Mouse (Mus musculus): ENCODE measurements around the gene Toporsl. TPM values are rescaled to one million over a fixed set of nuclear protein-coding genes. Genes with fewer than 3 reads are reported as not detected.

Gene Toporsl
- polyA plus RNA-seq, 1 experiment: not detected

- Histone ChIP-seq H3K4me3 (replicated peaks; ENCODE audit: insufficient read depth, low read depth, low read length) (no peak overlapping the region), H3K27me3 (ENCODE audit: control insufficient read depth, insufficient read depth, low read length) (no peaks in the 10 kb centered on the region), H3K27ac (ENCODE audit: insufficient read depth, low read length) (no peak overlapping the region), H3K4me1 (ENCODE audit: control insufficient read depth, insufficient read depth, low read length) (no peaks in the 10 kb centered on the region)
- 71% methylated on average over 3 of the region's 3 CpGs for WGBS
- DNase-seq: no peak
- no peak for TF ChIP-seq CTCF (IDR thresholded peaks at IDR 0.05; ENCODE audit: borderline replicate concordance, insufficient read depth, low read depth, low read length)
- no peak for TF ChIP-seq POLR2A (IDR thresholded peaks at IDR 0.05; ENCODE audit: borderline replicate concordance, insufficient read depth, low read length)
Observed at GRCm38 (mm10) chr4:52606923-52607322, 10.8 kb downstream of the Toporsl start.

- 13% methylated on average over 6 of the region's 6 CpGs for WGBS
- no peaks in the 10 kb centered on the region for H3K4me1 ChIP-seq (ENCODE audit: control insufficient read depth, insufficient read depth, low read length)
- no peak overlapping the region for H3K27ac ChIP-seq (ENCODE audit: insufficient read depth, low read length)
- TF ChIP-seq CTCF (IDR thresholded peaks at IDR 0.05; ENCODE audit: borderline replicate concordance, insufficient read depth, low read depth, low read length) (no peak), POLR2A (IDR thresholded peaks at IDR 0.05; ENCODE audit: borderline replicate concordance, insufficient read depth, low read length) (no peak)
- H3K27me3 ChIP-seq (ENCODE audit: control insufficient read depth, insufficient read depth, low read length): no peaks in the 10 kb centered on the region
- no peak overlapping the region for H3K4me3 ChIP-seq (replicated peaks; ENCODE audit: insufficient read depth, low read depth, low read length)
- no peak for DNase-seq
Observed at GRCm38 (mm10) chr4:52634986-52635385, 38.9 kb downstream of the Toporsl start.

DNA sequence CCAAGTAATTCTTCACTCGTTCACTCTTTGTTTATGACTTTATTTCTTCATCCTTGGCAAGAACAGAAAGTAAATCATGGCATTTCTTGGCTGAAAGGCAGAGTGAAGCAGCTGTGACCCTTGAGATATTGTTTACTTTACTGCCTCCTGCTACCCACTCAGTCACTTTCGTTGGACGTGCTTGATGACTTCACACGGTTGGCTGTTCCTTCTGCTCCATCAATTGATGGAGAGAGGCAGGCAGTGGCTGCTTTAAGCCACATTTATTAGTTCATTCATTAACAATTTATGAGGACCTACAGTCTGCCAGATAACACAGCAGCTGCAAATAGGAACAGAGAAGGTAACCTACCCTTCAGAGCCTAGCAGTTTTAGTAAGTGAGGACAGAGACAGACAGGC is 51.7 kb downstream of the Toporsl start:
- no peak for DNase-seq
- WGBS: 14% methylated on average over 4 of the region's 4 CpGs
- Histone ChIP-seq H3K4me1 (ENCODE audit: control insufficient read depth, insufficient read depth, low read length) (no peaks in the 10 kb centered on the region), H3K4me3 (replicated peaks; ENCODE audit: insufficient read depth, low read depth, low read length) (no peak overlapping the region), H3K27me3 (ENCODE audit: control insufficient read depth, insufficient read depth, low read length) (no peaks in the 10 kb centered on the region), H3K27ac (ENCODE audit: insufficient read depth, low read length) (no peak overlapping the region)
- TF ChIP-seq POLR2A (IDR thresholded peaks at IDR 0.05; ENCODE audit: borderline replicate concordance, insufficient read depth, low read length) (no peak), CTCF (IDR thresholded peaks at IDR 0.05; ENCODE audit: borderline replicate concordance, insufficient read depth, low read depth, low read length) (no peak)

DNA sequence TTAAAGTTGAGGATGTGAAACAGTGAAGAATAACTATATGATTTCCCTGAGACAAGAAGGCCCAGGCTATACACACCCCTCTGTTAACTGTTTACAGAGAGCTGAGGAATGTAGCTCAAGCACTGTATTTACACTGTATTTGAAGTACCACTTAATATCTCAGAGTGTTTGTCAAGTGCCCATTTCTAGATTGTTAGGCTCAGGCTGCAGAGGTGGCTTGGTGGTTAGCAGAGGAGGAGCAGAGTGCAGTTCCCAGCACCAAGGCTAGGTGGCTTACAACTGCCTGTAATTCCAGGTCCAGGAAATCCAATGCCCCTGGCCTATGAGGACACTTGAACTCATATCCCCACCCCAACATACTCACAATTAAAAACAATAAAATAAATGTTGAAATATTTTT is 63.6 kb downstream of the Toporsl start:
- DNase-seq: no peak
- Histone ChIP-seq H3K4me3 (replicated peaks; ENCODE audit: insufficient read depth, low read depth, low read length) (no peak overlapping the region), H3K27ac (ENCODE audit: insufficient read depth, low read length) (no peak overlapping the region), H3K27me3 (ENCODE audit: control insufficient read depth, insufficient read depth, low read length) (no peaks in the 10 kb centered on the region), H3K4me1 (ENCODE audit: control insufficient read depth, insufficient read depth, low read length) (no peaks in the 10 kb centered on the region)
- no peak for TF ChIP-seq CTCF (IDR thresholded peaks at IDR 0.05; ENCODE audit: borderline replicate concordance, insufficient read depth, low read depth, low read length)
- no peak for TF ChIP-seq POLR2A (IDR thresholded peaks at IDR 0.05; ENCODE audit: borderline replicate concordance, insufficient read depth, low read length)

DNA sequence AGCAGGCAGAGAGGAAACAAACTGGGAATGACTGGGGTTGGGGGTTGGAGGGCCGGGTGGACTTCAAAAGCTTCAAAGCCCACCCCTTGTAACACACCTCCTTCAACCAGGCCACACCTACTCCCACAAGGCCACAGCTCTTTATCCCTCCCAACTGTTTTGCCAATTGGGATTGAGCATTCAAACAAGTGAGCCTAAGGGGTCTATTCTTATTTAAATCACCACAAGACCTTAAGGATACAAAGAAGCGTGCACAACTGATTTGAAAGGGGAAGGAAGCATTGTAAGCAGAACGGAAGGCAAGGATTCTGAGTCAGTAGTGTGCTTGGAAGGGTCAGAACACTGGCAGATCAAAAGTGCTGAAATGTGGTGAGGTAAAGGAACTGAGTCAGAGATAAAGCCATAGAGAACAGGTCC is 64.6 kb downstream of the Toporsl start:
- 31% methylated on average over 3 of the region's 3 CpGs for WGBS
- Histone ChIP-seq H3K4me3 (replicated peaks; ENCODE audit: insufficient read depth, low read depth, low read length) (no peak overlapping the region), H3K4me1 (ENCODE audit: control insufficient read depth, insufficient read depth, low read length) (no peaks in the 10 kb centered on the region), H3K27ac (ENCODE audit: insufficient read depth, low read length) (no peak overlapping the region), H3K27me3 (ENCODE audit: control insufficient read depth, insufficient read depth, low read length) (no peaks in the 10 kb centered on the region)
- DNase-seq: no peak
- no peak for TF ChIP-seq CTCF (IDR thresholded peaks at IDR 0.05; ENCODE audit: borderline replicate concordance, insufficient read depth, low read depth, low read length)
- no peak for TF ChIP-seq POLR2A (IDR thresholded peaks at IDR 0.05; ENCODE audit: borderline replicate concordance, insufficient read depth, low read length)

GRCm38 (mm10) chr4:52661311-52661710 is 65.2 kb downstream of the Toporsl start:
- Histone ChIP-seq H3K27ac (ENCODE audit: insufficient read depth, low read length) (no peak overlapping the region), H3K4me1 (ENCODE audit: control insufficient read depth, insufficient read depth, low read length) (no peaks in the 10 kb centered on the region), H3K27me3 (ENCODE audit: control insufficient read depth, insufficient read depth, low read length) (no peaks in the 10 kb centered on the region), H3K4me3 (replicated peaks; ENCODE audit: insufficient read depth, low read depth, low read length) (no peak overlapping the region)
- DNase-seq: no peak
- no peak for TF ChIP-seq CTCF (IDR thresholded peaks at IDR 0.05; ENCODE audit: borderline replicate concordance, insufficient read depth, low read depth, low read length)
- no peak for TF ChIP-seq POLR2A (IDR thresholded peaks at IDR 0.05; ENCODE audit: borderline replicate concordance, insufficient read depth, low read length)
- WGBS: 10% methylated on average over 5 of the region's 5 CpGs

Other genes with a start within 250 kb of the Toporsl start
- 2.3 and 2.5 TPM in 2 replicates for gene Smc2, start 157.0 kb upstream of the Toporsl start, polyA plus RNA-seq (2012; rRNA removed)
- 2.0 and 3.3 TPM in 2 replicates for gene Vma21-ps, start 99.0 kb upstream of the Toporsl start, polyA plus RNA-seq (2012; rRNA removed)
- gene Olfr275, start 218.3 kb downstream of the Toporsl start, polyA plus RNA-seq (2012; rRNA removed): not detected in 2 replicates